Mouse (Mus musculus) left cerebral cortex, adult 6 months (tissue): ENCODE measurements around the gene Gm3095. TPM values are rescaled to one million over a fixed set of nuclear protein-coding genes. Genes with fewer than 3 reads are reported as not detected.

Experiments used
- long read RNA-seq, 2 experiments: library from polyadenylated mRNA; unstranded; transcript quantifications; one replicate each; pipeline ENCODE4 v2.0.0; 2019 to 2020
- polyA plus RNA-seq: library from polyadenylated mRNA; unstranded; fragments of <200 nt; fragmentation: Nextera tagmentation; gene quantifications from 2 replicates; pipeline ENCODE4 v1.2.3, GENCODE M21; 2021

Gm3095 gene
- polyA plus RNA-seq: 0.15 TPM in 1 of 2 replicates, not detected in the other
- long read RNA-seq, experiment 1, partial matches to known transcripts: 0 of 2 reads
- long read RNA-seq, experiment 1, other reads (novel, unspliced or antisense): 2 of 2 reads
- long read RNA-seq, experiment 2: 0 reads

GRCm38 (mm10) chr14:3963247-3963646 lies at the start of gene Gm3095:
TSS of gene Gm3095 (plus strand) at chr14:3963547.

DNA sequence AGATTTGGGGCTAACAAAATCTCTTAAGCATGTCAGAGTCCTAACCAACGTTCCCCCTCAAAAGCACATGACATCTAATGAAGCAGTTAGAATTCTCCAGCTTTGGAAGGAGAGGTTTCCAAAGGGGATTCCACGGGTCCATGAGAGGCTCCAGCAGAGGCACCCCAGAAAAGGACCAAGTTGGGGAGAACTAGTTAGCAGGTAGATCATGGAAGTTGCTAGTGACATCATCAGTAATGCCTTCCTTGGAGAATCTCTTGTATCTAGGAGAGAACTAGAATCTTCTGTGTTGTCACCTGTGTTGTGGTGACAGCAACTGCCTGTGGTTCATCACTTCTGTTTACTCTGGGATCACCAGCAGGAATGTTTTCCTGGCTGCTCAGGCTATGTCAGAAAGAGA lies 31.9 kb upstream of the Gm3095 start, which contains the start of gene Gm3029:
TSS of gene Gm3029 (plus strand) at position 301 of the 400 bp plus-strand sequence.

DNA sequence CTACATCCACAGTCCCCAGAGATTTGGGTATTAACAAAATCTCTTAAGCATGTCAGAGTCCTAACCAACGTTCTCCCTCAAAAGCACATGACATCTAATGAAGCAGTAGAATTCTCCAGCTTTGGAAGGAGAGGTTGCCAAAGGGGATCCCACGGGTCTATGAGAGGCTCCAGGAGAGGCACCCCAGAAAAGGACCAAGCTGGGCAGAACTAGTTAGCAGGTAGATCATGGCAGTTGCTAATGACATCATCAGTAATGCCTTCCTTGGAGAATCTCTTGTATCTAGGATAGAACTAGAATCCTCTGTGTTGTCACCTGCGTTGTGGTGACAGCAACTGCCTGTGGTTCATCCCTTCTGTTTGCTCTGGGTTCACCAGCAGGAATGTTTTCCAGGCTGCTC lies 34.7 kb downstream of the Gm3095 start, which contains the start of gene Gm3099:
TSS of gene Gm3099 (plus strand) at position 301 of the 400 bp plus-strand sequence.

Other genes with a start within 250 kb of the Gm3095 start
- 0.43 and 0.47 TPM in 2 replicates for gene Gm3002, start 153.5 kb upstream of the Gm3095 start, polyA plus RNA-seq
- gene Gm3033, start 117.3 kb upstream of the Gm3095 start, polyA plus RNA-seq: not detected in 2 replicates
- 0.14 and 0.17 TPM in 2 replicates for gene Gm2916, start 79.4 kb upstream of the Gm3095 start, polyA plus RNA-seq
- gene Gm3029, start 31.8 kb upstream of the Gm3095 start, polyA plus RNA-seq: not detected in 2 replicates
- gene Gm3099, start 34.8 kb downstream of the Gm3095 start, polyA plus RNA-seq: not detected in 2 replicates
- 0.12 and 0.18 TPM in 2 replicates for gene Gm5796, start 60.4 kb downstream of the Gm3095 start, polyA plus RNA-seq
- gene Gm3115, start 120.6 kb downstream of the Gm3095 start, polyA plus RNA-seq: not detected in 2 replicates
- gene Gm8108, start 147.0 kb downstream of the Gm3095 start, polyA plus RNA-seq: 0.51 TPM in 1 of 2 replicates, not detected in the other
- not detected in 2 replicates for gene Gm3127, start 201.5 kb downstream of the Gm3095 start, polyA plus RNA-seq
- gene Gm2974, start 219.0 kb downstream of the Gm3095 start, polyA plus RNA-seq: 0.41 and 0.66 TPM in 2 replicates